Mouse (Mus musculus): ENCODE results near the gene Slc25a11. TPM values are rescaled to one million over a fixed set of nuclear protein-coding genes. Genes with fewer than 3 reads are reported as not detected.

The Slc25a11 gene
- polyA plus RNA-seq, 1 experiment from 2014 or later: 133 TPM

- Histone ChIP-seq H3K9ac (no peak overlapping the region), H3K9me3 (ENCODE audit: low read depth, low read length) (no peaks in the 10 kb centered on the region), H3K4me1 (ENCODE audit: insufficient read depth) (peaks cover 22% of the 10 kb centered on the region), H3K36me3 (ENCODE audit: insufficient read depth) (peaks cover 39% of the 10 kb centered on the region), H3K4me3 (ENCODE audit: low read depth, low read length) (no peak overlapping the region), H3K27me3 (ENCODE audit: insufficient read depth, low read length) (no peaks in the 10 kb centered on the region), H3K27ac (ENCODE audit: low read depth) (no peak overlapping the region), H3K4me2 (no peak overlapping the region)
- DNase-seq (no peak), ATAC-seq (ENCODE audit: insufficient read depth) (no peak)
- no peak for TF ChIP-seq CTCF (IDR thresholded peaks at IDR 0.05; ENCODE audit: low read depth)
- WGBS: 67% methylated on average over 8 of the region's 8 CpGs
Measured at GRCm38 (mm10) chr11:70658942-70659341, 11.7 kb upstream of the Slc25a11 start.

- DNase-seq: no peak
- Histone ChIP-seq H3K27ac (ENCODE audit: low read depth) (no peak overlapping the region), H3K4me2 (no peak overlapping the region), H3K9ac (no peak overlapping the region), H3K27me3 (ENCODE audit: insufficient read depth, low read length) (no peaks in the 10 kb centered on the region), H3K9me3 (ENCODE audit: low read depth, low read length) (no peaks in the 10 kb centered on the region), H3K36me3 (ENCODE audit: insufficient read depth) (peaks cover 34% of the 10 kb centered on the region), H3K4me1 (ENCODE audit: insufficient read depth) (peaks cover 22% of the 10 kb centered on the region), H3K4me3 (ENCODE audit: low read depth, low read length) (no peak overlapping the region)
- no peak for ATAC-seq (ENCODE audit: insufficient read depth)
- TF ChIP-seq CTCF (IDR thresholded peaks at IDR 0.05; ENCODE audit: low read depth): no peak
- 64% methylated on average over 5 of the region's 5 CpGs for WGBS
Measured at GRCm38 (mm10) chr11:70658521-70658920, 11.2 kb upstream of the Slc25a11 start.

DNA sequence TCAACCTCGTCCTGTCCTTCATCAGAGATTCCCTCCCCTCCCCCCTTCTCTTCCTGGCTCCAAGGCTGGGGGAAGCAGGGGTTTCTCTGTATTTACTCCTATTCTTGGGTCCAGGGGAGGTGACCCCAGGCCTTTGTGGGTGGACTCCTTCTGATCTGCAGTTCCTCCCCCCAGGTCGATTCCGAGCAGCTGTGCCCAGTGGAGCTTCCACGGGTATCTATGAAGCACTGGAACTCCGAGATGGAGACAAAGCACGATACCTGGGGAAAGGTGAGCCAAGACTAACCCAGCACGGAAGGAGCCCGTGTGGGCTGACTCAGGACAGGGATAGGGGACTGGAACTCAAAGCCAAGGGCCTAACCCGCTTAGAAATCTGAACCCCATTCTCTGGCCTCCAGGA lies 10.7 kb upstream of the Slc25a11 start:
- DNase-seq: no peak
- Histone ChIP-seq H3K27me3 (ENCODE audit: insufficient read depth, low read length) (no peaks in the 10 kb centered on the region), H3K27ac (ENCODE audit: low read depth) (no peak overlapping the region), H3K36me3 (ENCODE audit: insufficient read depth) (peaks cover 33% of the 10 kb centered on the region), H3K9ac (peak overlapping the region; percentile 3; the same call in 1 of the 2 replicates), H3K9me3 (ENCODE audit: low read depth, low read length) (no peaks in the 10 kb centered on the region), H3K4me3 (ENCODE audit: low read depth, low read length) (no peak overlapping the region; the same call in 1 of the 2 replicates), H3K4me2 (peak overlapping the region; percentile 97), H3K4me1 (ENCODE audit: insufficient read depth) (peaks cover 22% of the 10 kb centered on the region)
- no peak for TF ChIP-seq CTCF (IDR thresholded peaks at IDR 0.05; ENCODE audit: low read depth)
- ATAC-seq (ENCODE audit: insufficient read depth): no peak
- 44% methylated on average over 9 of the region's 9 CpGs for WGBS

DNA sequence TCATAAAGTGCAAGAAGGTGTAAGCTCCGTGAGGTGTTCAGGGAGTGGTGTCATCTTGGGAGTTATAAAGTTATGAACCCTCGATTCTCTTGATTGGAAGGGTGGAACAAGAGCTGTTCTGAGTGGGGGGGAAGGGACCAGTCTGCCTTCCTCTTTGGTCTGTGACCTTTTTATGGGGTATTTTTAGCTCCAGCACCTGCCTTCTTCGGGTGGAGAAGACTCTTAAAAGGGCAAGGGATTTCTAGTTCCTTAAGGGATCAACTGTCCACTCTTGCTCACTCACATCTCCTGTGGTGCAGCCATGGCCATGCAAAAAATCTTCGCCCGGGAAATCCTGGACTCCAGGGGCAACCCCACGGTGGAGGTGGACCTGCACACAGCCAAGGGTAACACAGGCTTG lies 10.3 kb upstream of the Slc25a11 start:
- Histone ChIP-seq H3K4me2 (peak overlapping the region; percentile 97), H3K4me3 (ENCODE audit: low read depth, low read length) (no peak overlapping the region; the same call in 1 of the 2 replicates), H3K9ac (peak overlapping the region; percentile 97; the same call in 1 of the 2 replicates), H3K27ac (ENCODE audit: low read depth) (peak overlapping the region; percentile 83), H3K4me1 (ENCODE audit: insufficient read depth) (peaks cover 22% of the 10 kb centered on the region), H3K27me3 (ENCODE audit: insufficient read depth, low read length) (no peaks in the 10 kb centered on the region), H3K36me3 (ENCODE audit: insufficient read depth) (peaks cover 33% of the 10 kb centered on the region), H3K9me3 (ENCODE audit: low read depth, low read length) (no peaks in the 10 kb centered on the region)
- 34% methylated on average over 6 of the region's 6 CpGs for WGBS
- DNase-seq (no peak), ATAC-seq (ENCODE audit: insufficient read depth) (no peak)
- no peak for TF ChIP-seq CTCF (IDR thresholded peaks at IDR 0.05; ENCODE audit: low read depth)

DNA sequence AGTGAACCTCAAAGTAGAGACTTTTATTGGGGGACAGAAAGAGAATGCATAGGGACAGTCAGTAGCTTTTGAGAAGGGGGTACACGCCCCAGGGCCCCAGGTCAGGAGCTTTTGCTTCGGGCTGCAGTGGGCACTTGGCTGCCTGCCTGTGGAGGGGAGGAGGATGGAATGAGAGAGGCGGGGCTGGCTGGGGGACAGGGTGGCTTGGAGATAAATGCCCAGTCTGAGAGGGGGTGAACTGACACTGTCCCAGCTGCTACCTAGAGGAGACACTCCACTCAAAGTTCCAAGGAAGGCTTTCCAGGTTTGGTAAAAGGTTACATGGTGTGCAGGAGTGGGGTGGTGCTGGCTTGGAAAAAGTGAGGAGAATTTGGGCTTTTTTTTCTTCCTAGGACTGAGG lies 9.7 kb upstream of the Slc25a11 start, which contains the start of gene Eno3:
Gene Eno3, plus strand, starts transcription at position 239 of the 400 bp plus-strand sequence.
- Histone ChIP-seq H3K27me3 (ENCODE audit: insufficient read depth, low read length) (no peaks in the 10 kb centered on the region), H3K4me3 (ENCODE audit: low read depth, low read length) (peak within 1 kb of the TSS; percentile 100), H3K36me3 (ENCODE audit: insufficient read depth) (peaks cover 33% of the 10 kb centered on the region), H3K4me1 (ENCODE audit: insufficient read depth) (peaks cover 24% of the 10 kb centered on the region), H3K9me3 (ENCODE audit: low read depth, low read length) (no peaks in the 10 kb centered on the region), H3K27ac (ENCODE audit: low read depth) (peak within 1 kb of the TSS; percentile 99), H3K4me2 (peak within 1 kb of the TSS; percentile 97), H3K9ac (peak within 1 kb of the TSS; percentile 97)
- WGBS: 4% methylated on average over 3 of the region's 3 CpGs
- no peak for ATAC-seq (ENCODE audit: insufficient read depth)
- peak; percentile 55 for DNase-seq
- no peak for TF ChIP-seq CTCF (IDR thresholded peaks at IDR 0.05; ENCODE audit: low read depth)

DNA sequence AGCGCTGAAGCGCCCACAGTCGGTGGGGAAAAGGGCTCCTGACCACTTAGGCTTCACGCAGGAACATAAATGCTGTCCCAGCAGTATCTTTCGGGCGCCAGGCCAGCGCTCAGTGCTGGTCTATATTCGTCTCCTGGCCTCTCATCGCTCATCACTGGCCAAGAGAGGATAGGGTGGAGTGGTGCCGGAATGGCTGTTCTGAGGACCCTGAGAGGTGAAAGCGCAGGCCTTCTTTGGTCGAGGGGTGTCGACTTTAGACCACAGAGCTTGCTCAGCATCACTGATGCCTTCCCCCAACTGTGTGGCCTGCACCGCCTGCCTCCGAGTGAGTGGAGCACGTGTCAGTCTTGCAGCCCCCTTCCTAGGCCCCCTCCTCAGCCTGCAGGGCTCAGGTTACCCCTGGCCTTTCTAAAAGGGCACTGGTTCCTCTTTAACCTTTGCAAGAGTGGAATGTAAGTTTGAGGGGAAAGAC lies 9.2 kb upstream of the Slc25a11 start:
- peaks cover 26% of the 10 kb centered on the region for H3K4me1 ChIP-seq (ENCODE audit: insufficient read depth)
- ATAC-seq (ENCODE audit: insufficient read depth): peak; percentile 1; the same call in 1 of the 2 replicates
- H3K36me3 ChIP-seq (ENCODE audit: insufficient read depth): peaks cover 34% of the 10 kb centered on the region
- peak overlapping the region; percentile 97 for H3K4me2 ChIP-seq
- WGBS: 5% methylated on average over 16 of the region's 16 CpGs
- peak overlapping the region; percentile 97 for H3K9ac ChIP-seq
- H3K9me3 ChIP-seq (ENCODE audit: low read depth, low read length): no peaks in the 10 kb centered on the region
- H3K4me3 ChIP-seq (ENCODE audit: low read depth, low read length): peak overlapping the region; percentile 100
- no peaks in the 10 kb centered on the region for H3K27me3 ChIP-seq (ENCODE audit: insufficient read depth, low read length)
- DNase-seq: peak; percentile 75
- no peak for TF ChIP-seq CTCF (IDR thresholded peaks at IDR 0.05; ENCODE audit: low read depth)
- H3K27ac ChIP-seq (ENCODE audit: low read depth): peak overlapping the region; percentile 99

GRCm38 (mm10) chr11:70655571-70656455 lies 8.5 kb upstream of the Slc25a11 start:
- TF ChIP-seq CTCF (IDR thresholded peaks at IDR 0.05; ENCODE audit: low read depth): no peak
- under 1% methylated on average over 61 of the region's 61 CpGs for WGBS
- Histone ChIP-seq H3K36me3 (ENCODE audit: insufficient read depth) (peaks cover 34% of the 10 kb centered on the region), H3K27ac (ENCODE audit: low read depth) (peak overlapping the region; percentile 99), H3K4me1 (ENCODE audit: insufficient read depth) (peaks cover 26% of the 10 kb centered on the region), H3K9ac (peak overlapping the region; percentile 97), H3K4me2 (peak overlapping the region; percentile 97), H3K27me3 (ENCODE audit: insufficient read depth, low read length) (no peaks in the 10 kb centered on the region), H3K9me3 (ENCODE audit: low read depth, low read length) (no peaks in the 10 kb centered on the region), H3K4me3 (ENCODE audit: low read depth, low read length) (peak overlapping the region; percentile 100)
- ATAC-seq (ENCODE audit: insufficient read depth): peak; percentile 40; the same call in 1 of the 2 replicates
- DNase-seq: peak; percentile 77
